Mouse (Mus musculus) ES-Bruce4 (cell line): ENCODE results near the gene Mybl2. TPM values are rescaled to one million over a fixed set of nuclear protein-coding genes. Genes with fewer than 3 reads are reported as not detected.

ENCODE experiments used
- H3K27ac ChIP-seq: 2 replicates; pipeline ENCODE4 v1.5.1; 2012; ENCODE audit warnings: low read length, inconsistent platforms; ENCODE audit not compliant: insufficient read depth
- H3K27me3 ChIP-seq: 2 replicates; pipeline ENCODE4 v1.6.1; 2012; ENCODE audit warnings: mild to moderate bottlenecking, low read length, inconsistent platforms; ENCODE audit not compliant: control insufficient read depth, poor library complexity, insufficient read depth, severe bottlenecking
- H3K36me3 ChIP-seq: 2 replicates; pipeline ENCODE4 v1.6.1; 2012; ENCODE audit warnings: inconsistent platforms, mild to moderate bottlenecking, low read length, moderate library complexity; ENCODE audit not compliant: control insufficient read depth, poor library complexity, insufficient read depth, severe bottlenecking
- H3K4me1 ChIP-seq: one replicate; pipeline ENCODE4 v1.8.1; 2011; ENCODE audit warnings: low read length; ENCODE audit not compliant: control insufficient read depth, insufficient read depth
- H3K4me3 ChIP-seq: 2 replicates; pipeline ENCODE4 v1.5.1; 2011; ENCODE audit warnings: low read depth, mild to moderate bottlenecking, low read length
- H3K9ac ChIP-seq: 2 replicates; pipeline ENCODE4 v1.6.1; 2012; ENCODE audit warnings: low read depth, mild to moderate bottlenecking, inconsistent platforms; ENCODE audit not compliant: poor library complexity, severe bottlenecking
- H3K9me3 ChIP-seq: replicated peaks from 2 replicates; pipeline ENCODE4 v1.6.1; 2012; ENCODE audit warnings: mild to moderate bottlenecking, low read length, inconsistent platforms; ENCODE audit not compliant: control insufficient read depth, poor library complexity, insufficient read depth, severe bottlenecking
- CTCF ChIP-seq: IDR thresholded peaks from one replicate; pipeline ENCODE4 v1.8.1; 2011; ENCODE audit warnings: low read depth, low read length
- EP300 ChIP-seq: IDR thresholded peaks from 2 replicates; pipeline ENCODE4 v1.6.1; 2011; ENCODE audit warnings: low read depth, low read length; ENCODE audit not compliant: insufficient read depth
- POLR2A ChIP-seq: IDR thresholded peaks from one replicate; pipeline ENCODE4 v1.8.1; 2011; ENCODE audit warnings: low read length; ENCODE audit not compliant: insufficient read depth
- polyA plus RNA-seq: library from polyadenylated mRNA; stranded (reverse); fragments of >200 nt; gene quantifications from 2 replicates; pipeline ENCODE4 v1.2.4, GENCODE M21; 2011; ENCODE audit warnings: low read depth; ENCODE audit not compliant: missing spikeins, insufficient read depth, insufficient read length

The Mybl2 gene
- polyA plus RNA-seq, 1 experiment = 471 TPM

DNA sequence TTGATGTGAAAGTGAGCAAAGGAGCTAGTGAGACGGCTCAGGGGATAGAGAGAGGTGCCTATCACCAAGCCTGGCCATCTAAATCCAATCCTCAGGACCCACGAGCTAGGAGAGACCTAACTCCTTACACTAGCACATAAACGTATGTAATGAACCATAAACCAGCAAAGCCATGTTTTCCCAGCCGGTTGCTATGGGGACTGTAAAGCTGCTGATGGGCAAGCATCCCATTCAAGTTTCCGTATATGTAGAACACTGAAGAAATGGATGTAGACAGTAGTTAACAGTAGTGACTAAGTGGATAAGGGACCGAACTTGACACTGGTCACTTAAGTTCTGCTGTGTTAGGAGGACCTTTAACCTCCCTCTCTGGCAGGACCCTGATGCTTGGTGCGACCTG is 19.5 kb downstream of the Mybl2 start:
- H3K27ac ChIP-seq = peak overlapping the region; percentile 74
- peaks cover 95% of the 10 kb centered on the region for H3K36me3 ChIP-seq
- 0 out of 2 replicates have a peak, but pooled peaks cover 3% of the 10 kb centered on the region for H3K9me3 ChIP-seq
- TF ChIP-seq EP300 (no peak), POLR2A (no peak), CTCF (no peak)
- H3K4me3 ChIP-seq = no peak overlapping the region
- H3K9ac ChIP-seq = no peak overlapping the region
- H3K27me3 ChIP-seq = no peaks in the 10 kb centered on the region
- H3K4me1 ChIP-seq = peaks cover 8% of the 10 kb centered on the region

DNA sequence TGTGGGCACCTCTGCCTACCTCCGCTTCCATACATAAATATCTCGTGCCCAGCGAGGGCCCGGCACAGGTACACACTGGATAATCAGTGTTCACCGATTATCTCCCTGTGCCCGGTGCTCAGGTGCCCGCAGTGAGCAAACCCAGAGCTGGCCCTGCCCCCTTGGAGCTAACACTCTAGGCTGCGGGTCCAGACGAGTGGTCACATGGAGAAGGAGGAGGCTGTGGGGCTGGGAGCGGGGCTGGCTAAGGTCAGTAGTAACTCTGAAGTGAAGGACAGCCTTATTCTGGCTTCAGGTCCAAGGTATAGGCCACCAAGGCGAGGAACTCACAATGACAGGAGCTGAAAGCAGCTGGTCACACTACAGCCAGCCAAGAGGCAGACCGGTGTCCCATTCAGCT is 20.3 kb downstream of the Mybl2 start:
- Histone ChIP-seq H3K27ac (peak overlapping the region; percentile 74), H3K27me3 (no peaks in the 10 kb centered on the region), H3K9ac (no peak overlapping the region), H3K4me1 (peaks cover 8% of the 10 kb centered on the region), H3K36me3 (peaks cover 97% of the 10 kb centered on the region), H3K4me3 (no peak overlapping the region), H3K9me3 (0 out of 2 replicates have a peak, but pooled peaks cover 3% of the 10 kb centered on the region)
- TF ChIP-seq EP300 (no peak), POLR2A (no peak), CTCF (no peak)

DNA sequence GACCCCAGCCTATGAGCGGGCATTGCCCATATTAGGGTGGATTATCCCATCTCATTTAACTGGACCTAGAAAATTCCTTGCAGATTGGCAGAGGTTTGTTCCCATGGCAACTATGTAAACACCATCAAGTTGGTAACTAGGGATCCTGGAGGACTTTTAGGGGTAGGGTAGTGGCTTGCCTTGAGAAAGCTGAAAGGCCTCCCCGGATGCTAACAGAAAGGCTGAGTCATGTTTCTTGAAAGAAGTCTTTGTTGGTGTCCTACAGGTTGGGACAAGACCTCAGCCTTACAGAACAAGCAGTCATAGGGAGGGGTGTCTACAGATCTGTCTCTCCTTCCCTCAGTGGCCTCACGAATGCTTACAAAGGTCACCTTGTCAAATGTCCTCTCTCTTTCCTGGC is 20.7 kb downstream of the Mybl2 start:
- TF ChIP-seq EP300 (no peak), CTCF (no peak), POLR2A (no peak)
- Histone ChIP-seq H3K9me3 (0 out of 2 replicates have a peak, but pooled peaks cover 3% of the 10 kb centered on the region), H3K36me3 (peaks cover 94% of the 10 kb centered on the region), H3K27ac (peak overlapping the region; percentile 74), H3K4me3 (no peak overlapping the region), H3K27me3 (no peaks in the 10 kb centered on the region), H3K4me1 (peaks cover 8% of the 10 kb centered on the region), H3K9ac (no peak overlapping the region)

DNA sequence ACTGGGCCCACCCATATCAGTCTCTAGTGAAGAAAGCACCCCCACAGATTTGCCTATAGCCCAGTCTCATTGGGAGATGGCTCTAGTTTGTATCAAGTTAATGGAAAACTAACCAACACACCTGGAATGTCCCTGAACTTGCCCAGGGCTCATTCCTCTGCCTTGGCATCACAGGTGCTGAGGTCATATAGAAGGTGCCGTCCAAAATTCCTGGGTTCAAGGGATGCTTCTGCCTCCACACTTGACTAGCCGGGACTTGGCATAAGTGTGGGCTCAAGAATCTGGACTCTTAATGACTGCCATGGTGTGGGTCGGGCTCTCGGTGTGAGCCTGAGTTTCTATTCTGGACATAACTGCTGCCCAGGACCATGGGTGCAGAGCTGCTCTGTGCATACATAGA is 24.6 kb downstream of the Mybl2 start:
- Histone ChIP-seq H3K9me3 (0 out of 2 replicates have a peak, but pooled peaks cover 3% of the 10 kb centered on the region), H3K27me3 (no peaks in the 10 kb centered on the region), H3K9ac (no peak overlapping the region), H3K4me3 (no peak overlapping the region), H3K4me1 (peaks cover 8% of the 10 kb centered on the region), H3K36me3 (peaks cover 90% of the 10 kb centered on the region), H3K27ac (peak overlapping the region; percentile 29)
- no peak for TF ChIP-seq POLR2A
- TF ChIP-seq EP300 = no peak
- no peak for TF ChIP-seq CTCF

DNA sequence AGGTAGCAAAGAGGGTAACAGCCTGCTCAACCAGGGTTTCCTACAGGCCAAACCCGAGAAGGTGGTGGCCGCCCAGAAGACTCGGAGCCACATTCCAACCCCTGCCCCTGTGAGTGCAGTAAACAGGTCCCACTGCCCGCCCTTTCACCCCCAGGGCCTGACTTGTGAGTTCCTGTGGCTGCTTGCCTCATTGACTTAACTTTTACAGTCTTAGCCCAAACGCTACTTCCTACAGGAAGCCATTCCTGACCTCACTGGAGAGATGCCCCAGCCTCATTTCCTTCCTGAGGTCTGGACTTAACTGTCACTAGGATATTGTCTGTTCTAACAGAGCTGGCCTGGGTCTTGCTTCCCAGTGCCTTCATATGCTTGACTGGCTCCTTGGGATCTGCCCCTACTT is 28.1 kb downstream of the Mybl2 start:
- Histone ChIP-seq H3K4me1 (peaks cover 2% of the 10 kb centered on the region), H3K9me3 (no peaks in the 10 kb centered on the region), H3K4me3 (no peak overlapping the region), H3K27ac (peak overlapping the region; percentile 60), H3K36me3 (peaks cover 69% of the 10 kb centered on the region), H3K27me3 (no peaks in the 10 kb centered on the region), H3K9ac (no peak overlapping the region)
- TF ChIP-seq POLR2A (no peak), EP300 (no peak), CTCF (no peak)

DNA sequence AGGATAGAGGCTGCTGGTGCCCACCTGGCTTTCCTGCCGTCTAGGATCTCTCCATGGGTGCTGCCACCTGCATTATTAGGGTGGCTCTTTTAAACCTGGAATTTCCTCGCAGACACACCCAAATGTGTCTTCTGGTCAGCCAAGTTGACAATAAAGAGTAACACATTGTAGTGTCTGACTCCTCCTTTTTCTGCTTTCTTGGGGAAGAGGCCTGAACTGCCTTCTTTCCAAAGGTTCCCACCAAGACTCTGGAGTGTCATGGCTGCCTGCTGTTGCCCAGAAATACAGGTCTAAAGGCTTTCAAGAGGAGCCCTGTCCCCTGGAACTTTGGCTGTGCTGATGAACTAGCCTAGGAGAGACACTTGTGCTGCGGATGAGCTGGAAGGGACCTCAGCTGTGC is 30.0 kb downstream of the Mybl2 start:
- Histone ChIP-seq H3K9ac (no peak overlapping the region), H3K4me1 (no peaks in the 10 kb centered on the region), H3K4me3 (no peak overlapping the region), H3K27me3 (no peaks in the 10 kb centered on the region), H3K36me3 (peaks cover 53% of the 10 kb centered on the region), H3K27ac (peak overlapping the region; percentile 8), H3K9me3 (no peaks in the 10 kb centered on the region)
- TF ChIP-seq CTCF = no peak
- TF ChIP-seq EP300 = no peak
- no peak for TF ChIP-seq POLR2A
